Mouse (Mus musculus) stomach, embryonic 16.5 days (tissue): ENCODE results near the gene Slc2a13. TPM values are rescaled to one million over a fixed set of nuclear protein-coding genes. Genes with fewer than 3 reads are reported as not detected.
A peak's percentile ranks its signal among the peaks of the same experiment; 100 is the strongest.

Experiments
- ATAC-seq: fragments of 200-750 bp; cut with Nextera tagmentation; 2 replicates; pipeline ENCODE4 v1.8.0; 2017; ENCODE audit warnings: moderate number of reproducible peaks, moderate TSS enrichment; ENCODE audit not compliant: insufficient read depth, low FRiP score
- H3K27ac ChIP-seq: fragments of 300-500 bp; sonication (generic); 2 replicates; pipeline ENCODE4 v1.5.1; 2014; ENCODE audit warnings: low read length
- H3K27me3 ChIP-seq: fragments of 300-500 bp; sonication (generic); 2 replicates; pipeline ENCODE4 v1.6.1; 2014; ENCODE audit warnings: low read length, control low read depth, mixed read lengths; ENCODE audit not compliant: control insufficient read depth, insufficient read depth
- H3K36me3 ChIP-seq: fragments of 300-500 bp; sonication (generic); 2 replicates; pipeline ENCODE4 v1.6.1; 2014; ENCODE audit warnings: low read length; ENCODE audit not compliant: control insufficient read depth, insufficient read depth
- H3K4me1 ChIP-seq: fragments of 300-500 bp; sonication (generic); 2 replicates; pipeline ENCODE4 v1.6.1; 2014; ENCODE audit warnings: low read length, control low read depth, mixed read lengths; ENCODE audit not compliant: control insufficient read depth, insufficient read depth
- H3K4me2 ChIP-seq: fragments of 300-500 bp; sonication (generic); 2 replicates; pipeline ENCODE4 v1.6.1; 2014; ENCODE audit warnings: low read depth, low read length, mixed read lengths
- H3K4me3 ChIP-seq: fragments of 300-500 bp; sonication (generic); replicated peaks from 2 replicates; pipeline ENCODE4 v1.5.1; 2014; ENCODE audit warnings: mild to moderate bottlenecking, low read length
- H3K9ac ChIP-seq: fragments of 300-500 bp; sonication (generic); 2 replicates; pipeline ENCODE4 v1.6.1; 2014; ENCODE audit warnings: low read length
- H3K9me3 ChIP-seq: fragments of 300-500 bp; sonication (generic); replicated peaks from 2 replicates; pipeline ENCODE4 v1.6.1; 2016; ENCODE audit warnings: low read length, control low read depth; ENCODE audit not compliant: control insufficient read depth
- WGBS: fragments of 180-500 bp; shearing (Covaris S2); extraction: QIAGEN DNeasy Blood & Tissue Kit; methylation state at CpG from one replicate; pipeline ENCODE4 v1.1.7; 2014; 5-methylcytosine and 5-hydroxymethylcytosine counted together
- polyA plus RNA-seq: library from polyadenylated mRNA; unstranded; fragments of >200 nt; fragmentation: Nextera tagmentation; extraction: Ambion mirVana; gene quantifications from 2 replicates; pipeline ENCODE4 v1.2.1, GENCODE M21; 2015

Gene Slc2a13
- 0.54 and 0.96 TPM in 2 replicates for polyA plus RNA-seq

GRCm38 (mm10) chr15:91573111-91573538 is at the start of gene Slc2a13:
Gene Slc2a13, minus strand, starts transcription at chr15:91573261.
- H3K9ac ChIP-seq, result peak within 1 kb of the TSS; percentile 83
- 1% methylated on average over 26 of the region's 26 CpGs for WGBS
- no peaks in the 10 kb centered on the region for H3K4me1 ChIP-seq
- H3K27ac ChIP-seq, result no peak within 1 kb of the TSS
- H3K36me3 ChIP-seq, result no peaks in the 10 kb centered on the region
- peak; percentile 96 for ATAC-seq
- no peaks in the 10 kb centered on the region for H3K9me3 ChIP-seq
- peak within 1 kb of the TSS; percentile 77 for H3K4me3 ChIP-seq
- H3K27me3 ChIP-seq, result peaks cover 6% of the 10 kb centered on the region; the same call in 1 of the 2 replicates
- H3K4me2 ChIP-seq, result peak within 1 kb of the TSS; percentile 94

- Histone ChIP-seq H3K27me3 (no peaks in the 10 kb centered on the region), H3K4me3 (no peak overlapping the region), H3K9me3 (no peaks in the 10 kb centered on the region), H3K36me3 (no peaks in the 10 kb centered on the region), H3K27ac (no peak overlapping the region), H3K4me2 (no peak overlapping the region), H3K4me1 (no peaks in the 10 kb centered on the region), H3K9ac (no peak overlapping the region)
- 69% methylated on average over 12 of the region's 12 CpGs for WGBS
- no peak for ATAC-seq
Measured at GRCm38 (mm10) chr15:91616016-91616415, 43.0 kb upstream of the Slc2a13 start.

- no peak overlapping the region for H3K4me2 ChIP-seq
- WGBS, result 78% methylated on average over 4 of the region's 4 CpGs
- H3K9me3 ChIP-seq, result no peaks in the 10 kb centered on the region
- no peak overlapping the region for H3K27ac ChIP-seq
- H3K9ac ChIP-seq, result no peak overlapping the region
- H3K4me3 ChIP-seq, result no peak overlapping the region
- H3K4me1 ChIP-seq, result no peaks in the 10 kb centered on the region
- no peak for ATAC-seq
- no peaks in the 10 kb centered on the region for H3K36me3 ChIP-seq
- H3K27me3 ChIP-seq, result no peaks in the 10 kb centered on the region
Measured at GRCm38 (mm10) chr15:91615532-91615931, 42.5 kb upstream of the Slc2a13 start.

- no peak overlapping the region for H3K4me2 ChIP-seq
- H3K9me3 ChIP-seq, result no peaks in the 10 kb centered on the region
- WGBS, result 86% methylated on average over 11 of the region's 11 CpGs
- no peaks in the 10 kb centered on the region for H3K27me3 ChIP-seq
- no peak overlapping the region for H3K9ac ChIP-seq
- no peak overlapping the region for H3K27ac ChIP-seq
- H3K4me3 ChIP-seq, result no peak overlapping the region
- H3K36me3 ChIP-seq, result no peaks in the 10 kb centered on the region
- no peaks in the 10 kb centered on the region for H3K4me1 ChIP-seq
- no peak for ATAC-seq
Measured at GRCm38 (mm10) chr15:91613981-91614665, 41.1 kb upstream of the Slc2a13 start.

DNA sequence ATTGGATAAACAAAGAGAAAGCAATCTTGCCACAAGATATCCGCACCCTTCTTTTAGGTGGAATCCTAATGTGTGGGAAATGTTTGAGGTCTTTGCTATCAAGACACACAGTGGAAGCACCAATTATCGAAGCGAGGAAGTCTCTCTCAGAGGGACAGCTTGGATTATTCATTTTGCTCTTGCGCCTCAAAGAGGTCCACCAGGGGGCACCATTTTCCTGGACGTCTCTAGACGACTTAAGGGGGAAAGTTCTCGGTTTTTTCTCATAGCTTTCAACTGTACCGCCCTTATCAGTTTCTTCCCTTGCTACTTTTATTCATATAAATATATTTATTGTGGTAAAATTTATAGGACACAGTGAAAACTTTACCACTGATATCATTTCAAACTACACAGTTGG is 36.7 kb upstream of the Slc2a13 start:
- Histone ChIP-seq H3K9me3 (no peaks in the 10 kb centered on the region), H3K4me1 (no peaks in the 10 kb centered on the region), H3K27ac (no peak overlapping the region), H3K4me3 (no peak overlapping the region), H3K4me2 (no peak overlapping the region), H3K36me3 (no peaks in the 10 kb centered on the region), H3K9ac (no peak overlapping the region), H3K27me3 (no peaks in the 10 kb centered on the region)
- 20% methylated on average over 8 of the region's 8 CpGs for WGBS
- no peak for ATAC-seq

DNA sequence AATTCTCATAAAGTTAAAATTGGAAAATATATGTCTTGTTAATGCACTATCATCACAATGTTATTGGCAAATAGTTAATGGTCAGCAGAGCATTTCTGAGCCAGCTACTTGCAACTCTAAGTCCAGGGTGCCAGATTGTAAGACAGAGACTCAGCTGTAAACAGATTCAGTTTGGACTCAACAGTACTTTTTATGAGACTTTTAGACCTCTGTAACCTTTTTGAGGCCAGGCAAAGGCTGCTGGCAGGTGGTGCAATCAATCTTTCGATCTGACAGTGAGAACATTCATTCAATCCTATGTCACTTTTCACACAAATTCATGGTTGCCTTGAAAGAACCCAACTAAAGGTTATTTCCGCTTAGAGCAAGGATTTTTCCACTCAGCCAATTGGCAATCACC is 35.8 kb upstream of the Slc2a13 start:
- Histone ChIP-seq H3K4me3 (no peak overlapping the region), H3K9ac (no peak overlapping the region), H3K4me1 (no peaks in the 10 kb centered on the region), H3K36me3 (no peaks in the 10 kb centered on the region), H3K9me3 (no peaks in the 10 kb centered on the region), H3K27ac (no peak overlapping the region), H3K4me2 (no peak overlapping the region), H3K27me3 (no peaks in the 10 kb centered on the region)
- ATAC-seq, result no peak
- 71% methylated on average over 2 of the region's 2 CpGs for WGBS

DNA sequence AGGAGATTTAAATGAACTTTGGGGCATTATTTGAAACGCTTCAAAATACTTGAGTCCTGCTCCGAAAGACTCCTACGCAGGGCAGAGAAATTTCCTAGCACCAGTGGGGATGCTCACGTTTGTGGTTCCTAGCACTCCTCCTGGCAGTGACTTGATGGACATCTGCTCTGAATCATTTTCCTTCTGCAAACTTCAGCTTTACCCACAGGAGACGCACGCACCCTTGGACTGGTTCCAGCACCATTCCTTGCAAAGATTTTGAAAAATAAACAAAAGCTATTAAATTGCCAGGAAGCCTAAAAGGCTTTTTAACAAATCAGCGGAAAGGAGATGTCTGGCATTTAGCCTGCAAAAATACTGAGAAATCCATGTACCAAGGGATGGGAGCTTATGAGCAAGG is 28.1 kb upstream of the Slc2a13 start:
- 54% methylated on average over 7 of the region's 7 CpGs for WGBS

DNA sequence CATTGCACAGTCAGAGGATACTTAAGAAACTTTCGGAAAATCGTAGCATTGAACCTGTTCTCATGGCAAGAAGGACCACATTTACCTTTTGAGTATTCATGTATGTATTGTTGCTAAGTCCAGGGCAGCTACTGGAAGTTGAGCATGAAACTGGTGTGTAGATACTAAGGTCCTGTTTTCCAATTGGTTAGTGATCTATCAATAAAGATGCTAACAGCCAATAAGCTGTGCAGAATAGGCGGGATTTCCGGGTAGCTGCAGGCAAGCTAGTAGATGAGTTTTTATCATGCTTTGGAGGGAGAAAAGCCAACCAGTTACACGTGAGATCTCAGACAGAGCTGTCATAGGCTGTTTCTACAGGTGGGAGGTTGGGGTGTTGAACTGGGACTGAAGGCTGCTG is 24.2 kb upstream of the Slc2a13 start:
- no peaks in the 10 kb centered on the region for H3K4me1 ChIP-seq
- no peak overlapping the region for H3K4me2 ChIP-seq
- H3K9ac ChIP-seq, result no peak overlapping the region
- no peaks in the 10 kb centered on the region for H3K27me3 ChIP-seq
- no peak for ATAC-seq
- no peak overlapping the region for H3K27ac ChIP-seq
- H3K36me3 ChIP-seq, result no peaks in the 10 kb centered on the region
- WGBS, result 82% methylated on average over 5 of the region's 5 CpGs
- H3K4me3 ChIP-seq, result no peak overlapping the region
- no peaks in the 10 kb centered on the region for H3K9me3 ChIP-seq

More for the DNA sequence above, 28.1 kb upstream of the Slc2a13 start:
- no peak overlapping the region for H3K4me3 ChIP-seq
- H3K4me1 ChIP-seq, result no peaks in the 10 kb centered on the region
- H3K9ac ChIP-seq, result no peak overlapping the region
- H3K9me3 ChIP-seq, result no peaks in the 10 kb centered on the region
- ATAC-seq, result no peak
- H3K27ac ChIP-seq, result no peak overlapping the region
- no peaks in the 10 kb centered on the region for H3K36me3 ChIP-seq
- H3K4me2 ChIP-seq, result no peak overlapping the region
- H3K27me3 ChIP-seq, result no peaks in the 10 kb centered on the region

- H3K4me1 ChIP-seq, result no peaks in the 10 kb centered on the region
- peaks cover 6% of the 10 kb centered on the region; the same call in 1 of the 2 replicates for H3K27me3 ChIP-seq
- H3K9me3 ChIP-seq, result no peaks in the 10 kb centered on the region
- H3K9ac ChIP-seq, result no peak overlapping the region
- no peak overlapping the region for H3K27ac ChIP-seq
- 21% methylated on average over 8 of the region's 8 CpGs for WGBS
- no peak for ATAC-seq
- H3K4me3 ChIP-seq, result no peak overlapping the region
- H3K4me2 ChIP-seq, result no peak overlapping the region
- H3K36me3 ChIP-seq, result no peaks in the 10 kb centered on the region
Measured at GRCm38 (mm10) chr15:91574492-91574891, 1.4 kb upstream of the Slc2a13 start.
